Mouse (Mus musculus): ENCODE measurements around the gene Xab2.

DNA sequence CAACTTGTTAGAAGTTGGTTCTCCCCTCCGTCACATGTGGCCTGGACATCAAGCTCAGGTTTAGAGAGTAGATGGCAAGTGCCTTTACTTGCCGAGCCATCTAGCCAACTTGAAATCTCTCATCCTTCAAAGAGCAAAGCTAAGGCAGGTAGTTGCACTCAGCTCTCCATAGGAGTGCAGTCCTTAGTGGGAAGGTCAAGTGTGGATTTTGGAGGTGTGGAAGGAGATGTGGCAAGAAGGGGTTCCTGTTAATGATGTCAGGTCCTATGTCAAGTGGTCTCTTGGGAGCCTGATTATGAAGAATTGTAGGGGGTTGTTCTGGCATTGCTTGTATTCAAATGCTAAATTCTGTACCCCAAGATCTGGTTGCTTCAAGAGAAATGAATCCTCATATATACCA, 26.6 kb downstream of the Xab2 start:
- no peak for TF ChIP-seq POLR2A (IDR thresholded peaks at IDR 0.05; ENCODE audit: insufficient read depth, low read length)
- no peak for TF ChIP-seq CTCF (IDR thresholded peaks at IDR 0.05; ENCODE audit: low read depth, low read length)

All from ES-Bruce4 (cell line).